Mouse (Mus musculus) liver, embryonic 16.5 days (tissue): ENCODE measurements around the gene Lypla2. TPM values are rescaled to one million over a fixed set of nuclear protein-coding genes. Genes with fewer than 3 reads are reported as not detected.

Experiments
- ATAC-seq: fragments of 200-750 bp; cut with Nextera tagmentation; 2 replicates; pipeline ENCODE4 v1.8.0; 2017; ENCODE audit warnings: low read depth, mild to moderate bottlenecking, moderate number of reproducible peaks, moderate library complexity
- H3K27ac ChIP-seq: fragments of 300-500 bp; sonication (generic); 2 replicates; pipeline ENCODE4 v1.5.1; 2014; ENCODE audit warnings: mild to moderate bottlenecking, low read length
- H3K27me3 ChIP-seq: fragments of 300-500 bp; sonication (generic); 2 replicates; pipeline ENCODE4 v1.6.1; 2014; ENCODE audit warnings: low read depth, low read length, mixed read lengths; ENCODE audit not compliant: control insufficient read depth, insufficient read depth
- H3K36me3 ChIP-seq: fragments of 300-500 bp; sonication (generic); 2 replicates; pipeline ENCODE4 v1.6.1; 2014; ENCODE audit warnings: mild to moderate bottlenecking; ENCODE audit not compliant: control insufficient read depth, insufficient read depth
- H3K4me1 ChIP-seq: fragments of 300-500 bp; sonication (generic); 2 replicates; pipeline ENCODE4 v1.6.1; 2014; ENCODE audit warnings: low read depth, low read length, mixed read lengths; ENCODE audit not compliant: control insufficient read depth
- H3K4me2 ChIP-seq: fragments of 300-500 bp; sonication (generic); 2 replicates; pipeline ENCODE4 v1.6.1; 2014; ENCODE audit warnings: low read depth, low read length, mixed read lengths
- H3K4me3 ChIP-seq: fragments of 300-500 bp; sonication (generic); 2 replicates; pipeline ENCODE4 v1.5.1; 2014; ENCODE audit warnings: low read depth, mild to moderate bottlenecking, low read length
- H3K9ac ChIP-seq: fragments of 300-500 bp; sonication (generic); 2 replicates; pipeline ENCODE4 v1.6.1; 2014; ENCODE audit warnings: low read depth, low read length
- H3K9me3 ChIP-seq: fragments of 300-500 bp; sonication (generic); replicated peaks from 2 replicates; pipeline ENCODE4 v1.6.1; 2016; ENCODE audit warnings: low read length; ENCODE audit not compliant: control insufficient read depth
- WGBS: fragments of 180-500 bp; shearing (Covaris S2); extraction: QIAGEN DNeasy Blood & Tissue Kit; methylation state at CpG from one replicate; pipeline ENCODE4 v1.1.7; 2014; ENCODE audit not compliant: insufficient replicate concordance; 5-methylcytosine and 5-hydroxymethylcytosine counted together
- polyA plus RNA-seq: library from polyadenylated mRNA; unstranded; fragments of >200 nt; fragmentation: Nextera tagmentation; extraction: Ambion mirVana; gene quantifications from 2 replicates; pipeline ENCODE4 v1.2.1, GENCODE M21; 2015

The Lypla2 gene
- polyA plus RNA-seq, 1 experiment from 2014 or later = 39.9 TPM

GRCm38 (mm10) chr4:135925341-135925740, 47.1 kb downstream of the Lypla2 start:
- Histone ChIP-seq H3K27me3 (no peaks in the 10 kb centered on the region), H3K4me2 (no peak overlapping the region), H3K9me3 (no peaks in the 10 kb centered on the region), H3K36me3 (no peaks in the 10 kb centered on the region), H3K27ac (no peak overlapping the region), H3K4me3 (no peak overlapping the region), H3K4me1 (peaks cover 9% of the 10 kb centered on the region), H3K9ac (no peak overlapping the region)
- 78% methylated on average over 5 of the region's 5 CpGs for WGBS
- ATAC-seq = no peak

GRCm38 (mm10) chr4:135924418-135924817, 48.0 kb downstream of the Lypla2 start:
- WGBS = 73% methylated on average over 2 of the region's 2 CpGs
- Histone ChIP-seq H3K4me3 (no peak overlapping the region), H3K27ac (no peak overlapping the region), H3K27me3 (no peaks in the 10 kb centered on the region), H3K9me3 (no peaks in the 10 kb centered on the region), H3K9ac (no peak overlapping the region), H3K4me1 (peaks cover 9% of the 10 kb centered on the region), H3K36me3 (no peaks in the 10 kb centered on the region; the same call in 1 of the 2 replicates), H3K4me2 (no peak overlapping the region)
- no peak for ATAC-seq

- H3K36me3 ChIP-seq = no peaks in the 10 kb centered on the region; the same call in 1 of the 2 replicates
- H3K4me3 ChIP-seq = no peak overlapping the region; the same call in 1 of the 2 replicates
- WGBS = 69% methylated on average over 1 of the region's 1 CpGs
- ATAC-seq = no peak
- no peak overlapping the region for H3K27ac ChIP-seq
- H3K4me1 ChIP-seq = peaks cover 12% of the 10 kb centered on the region
- no peaks in the 10 kb centered on the region for H3K27me3 ChIP-seq
- H3K9me3 ChIP-seq = no peaks in the 10 kb centered on the region
- no peak overlapping the region; the same call in 1 of the 2 replicates for H3K9ac ChIP-seq
- H3K4me2 ChIP-seq = peak overlapping the region; percentile 99; the same call in 1 of the 2 replicates
Measured at GRCm38 (mm10) chr4:135922190-135922589, 50.2 kb downstream of the Lypla2 start.

- Histone ChIP-seq H3K4me3 (peak overlapping the region; percentile 97), H3K9ac (peak overlapping the region; percentile 86), H3K4me2 (peak overlapping the region; percentile 99), H3K4me1 (peaks cover 12% of the 10 kb centered on the region), H3K27ac (no peak overlapping the region; the same call in 1 of the 2 replicates), H3K36me3 (no peaks in the 10 kb centered on the region; the same call in 1 of the 2 replicates), H3K9me3 (no peaks in the 10 kb centered on the region), H3K27me3 (no peaks in the 10 kb centered on the region)
- ATAC-seq = no peak
- 6% methylated on average over 26 of the region's 26 CpGs for WGBS
Measured at GRCm38 (mm10) chr4:135921257-135922120, 50.9 kb downstream of the Lypla2 start.

GRCm38 (mm10) chr4:135920304-135921241, 51.9 kb downstream of the Lypla2 start, which contains the start of gene Fuca1:
Gene Fuca1 (plus strand): TSS chr4:135920735.
- Histone ChIP-seq H3K36me3 (no peaks in the 10 kb centered on the region; the same call in 1 of the 2 replicates), H3K4me2 (peak within 1 kb of the TSS; percentile 99), H3K4me3 (peak within 1 kb of the TSS; percentile 97), H3K27me3 (no peaks in the 10 kb centered on the region), H3K27ac (peak within 1 kb of the TSS; percentile 69), H3K9me3 (no peaks in the 10 kb centered on the region), H3K4me1 (peaks cover 12% of the 10 kb centered on the region), H3K9ac (peak within 1 kb of the TSS; percentile 86)
- peak; percentile 94 for ATAC-seq
- WGBS = under 1% methylated on average over 60 of the region's 60 CpGs

- Histone ChIP-seq H3K4me1 (peaks cover 12% of the 10 kb centered on the region), H3K9ac (no peak overlapping the region), H3K4me2 (no peak overlapping the region), H3K27ac (peak overlapping the region; percentile 55), H3K4me3 (no peak overlapping the region), H3K36me3 (no peaks in the 10 kb centered on the region; the same call in 1 of the 2 replicates), H3K9me3 (no peaks in the 10 kb centered on the region), H3K27me3 (no peaks in the 10 kb centered on the region)
- WGBS = 70% methylated on average over 3 of the region's 3 CpGs
- no peak for ATAC-seq
Measured at GRCm38 (mm10) chr4:135919280-135919639, 53.2 kb downstream of the Lypla2 start.

- H3K4me2 ChIP-seq = no peak overlapping the region
- WGBS = 41% methylated on average over 13 of the region's 13 CpGs
Measured at GRCm38 (mm10) chr4:135918635-135919279, 53.7 kb downstream of the Lypla2 start.

More at GRCm38 (mm10) chr4:135918635-135919279, 53.7 kb downstream of the Lypla2 start:
- Histone ChIP-seq H3K4me1 (peaks cover 12% of the 10 kb centered on the region), H3K9ac (no peak overlapping the region; the same call in 1 of the 2 replicates), H3K4me3 (no peak overlapping the region), H3K27ac (peak overlapping the region; percentile 66), H3K9me3 (no peaks in the 10 kb centered on the region), H3K36me3 (no peaks in the 10 kb centered on the region; the same call in 1 of the 2 replicates), H3K27me3 (no peaks in the 10 kb centered on the region)
- ATAC-seq = no peak
